Mouse (Mus musculus): ENCODE measurements around the gene Btf3l4.

DNA sequence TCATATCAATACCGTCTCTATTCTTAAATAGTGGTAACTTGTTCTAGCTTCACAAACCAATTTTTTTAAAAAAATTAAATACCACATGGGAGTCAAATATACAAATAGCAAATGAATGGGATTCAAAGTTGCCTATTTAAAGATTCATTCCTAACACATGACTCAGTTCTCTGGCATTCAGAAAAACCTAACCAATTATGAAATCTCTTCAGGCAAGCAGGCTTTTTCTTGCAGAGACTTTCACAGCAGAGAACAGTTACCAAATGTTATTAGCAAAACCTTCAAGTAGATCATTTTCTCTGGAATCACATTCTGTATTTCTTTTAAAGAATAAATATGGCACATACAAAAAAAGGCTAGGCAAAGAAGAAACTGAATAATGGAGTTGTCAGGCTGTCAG is 2.7 kb downstream of the Btf3l4 start:
- TF ChIP-seq CTCF (conservative IDR thresholded peaks at IDR 0.05; ENCODE audit: insufficient read depth, insufficient read length, low read depth, low read length) (no peak), POLR2A (IDR thresholded peaks at IDR 0.05; ENCODE audit: low read depth, low read length) (no peak)

All from kidney, adult 2 months (tissue).